Mouse (Mus musculus): ENCODE results near the gene Eef2.

DNA sequence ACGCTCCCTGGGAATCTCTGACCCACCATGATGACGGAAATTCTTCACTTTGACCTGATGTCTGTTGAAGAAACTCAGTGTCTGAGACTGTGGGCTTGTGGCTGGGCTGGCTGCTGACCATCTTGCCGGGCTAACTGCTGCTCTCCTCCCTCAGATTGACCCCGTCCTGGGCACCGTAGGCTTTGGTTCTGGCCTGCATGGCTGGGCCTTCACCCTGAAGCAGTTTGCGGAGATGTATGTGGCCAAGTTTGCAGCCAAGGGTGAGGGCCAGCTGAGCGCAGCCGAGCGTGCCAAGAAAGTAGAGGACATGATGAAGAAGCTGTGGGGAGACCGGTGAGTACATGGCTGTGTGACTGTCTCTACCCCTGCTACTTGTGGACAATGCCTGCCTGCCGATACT lies 2.5 kb downstream of the Eef2 start:
- no peak for TF ChIP-seq CTCF (IDR thresholded peaks at IDR 0.05; ENCODE audit: control insufficient read depth, insufficient read depth, insufficient replicate concordance, low read depth, low read length)
- TF ChIP-seq POLR2A (IDR thresholded peaks at IDR 0.05; ENCODE audit: control insufficient read depth, low read depth, low read length) = no peak
